Mouse (Mus musculus) spleen, embryonic (tissue): Measurements from ENCODE around the gene Rpl39l.
"Not testable (repeated sequence)": the region's sequence is repeated elsewhere in the genome, so short reads cannot be mapped to it uniquely, and the experiment has no call there.

Experiments used
- CTCF ChIA-PET: fragments of 350-600 bp; sonication (Branson Sonifier 250); formaldehyde crosslinking; loops from one replicate; lab custom pipeline; 2022; lab: Charles Lee

The Rpl39l gene

GRCm38 (mm10) chr16:10170005-10170404, at the start of gene Rpl39l:
Gene Rpl39l, plus strand, starts transcription at chr16:10170226.
- CTCF ChIA-PET = no interaction called here

DNA sequence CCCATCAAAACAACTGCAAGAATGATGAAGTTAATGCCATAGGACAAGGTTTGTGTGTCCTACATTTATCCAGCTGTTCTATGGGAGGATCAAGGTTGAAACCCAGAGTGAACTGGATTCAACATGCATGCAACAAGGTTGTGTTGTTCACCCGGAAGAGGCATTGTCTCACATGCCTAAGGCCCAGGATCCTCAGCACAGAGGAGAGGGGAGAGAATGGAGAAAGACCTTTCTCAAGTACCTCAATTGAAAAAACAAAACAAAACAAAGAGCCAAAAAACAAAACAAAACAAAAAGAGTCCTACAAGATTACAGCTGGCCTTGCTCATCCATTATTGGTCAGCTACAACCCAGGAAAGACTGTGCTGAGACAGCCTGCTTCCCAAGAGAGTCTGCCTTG, 42.4 kb upstream of the Rpl39l start:
- CTCF ChIA-PET = no interaction called here

DNA sequence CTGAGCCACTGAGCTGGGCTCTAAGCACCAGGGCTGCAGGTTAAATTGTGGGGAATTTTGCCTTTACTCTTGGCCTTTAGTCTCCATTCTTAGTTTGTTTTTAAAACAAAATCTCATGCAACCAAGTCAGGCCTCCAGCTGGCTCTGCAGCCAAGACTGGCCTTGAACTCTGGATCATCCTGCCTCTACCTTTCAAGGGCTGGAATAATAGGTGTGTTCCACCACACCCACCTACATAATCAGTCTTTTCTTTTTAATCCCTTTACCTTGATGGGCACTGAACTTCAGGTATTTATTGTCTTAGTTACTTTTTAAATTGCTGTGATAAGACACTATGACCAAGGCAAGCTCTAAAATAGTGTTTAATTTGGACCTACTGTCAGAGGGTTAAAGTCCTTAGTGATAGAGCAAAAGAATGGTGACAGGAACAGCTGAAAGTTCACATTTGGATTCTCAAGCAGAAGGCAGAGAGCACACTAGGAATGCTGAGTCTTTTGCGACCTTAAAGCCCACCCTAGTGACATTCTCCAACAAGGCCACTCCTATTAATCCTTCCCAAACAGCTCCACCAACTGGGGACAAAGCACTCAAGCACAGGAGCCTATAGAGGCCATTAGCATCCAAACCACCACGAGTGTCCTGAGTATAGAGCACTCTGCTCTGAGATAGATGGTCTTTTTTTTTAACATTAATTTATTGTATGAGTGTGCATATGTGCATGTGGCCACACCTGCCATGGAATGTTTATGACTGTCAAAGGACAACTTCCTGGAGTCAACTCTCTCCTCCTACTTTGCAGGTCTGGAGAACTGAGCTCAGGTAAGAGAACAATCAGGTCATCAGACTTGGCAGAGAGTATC, 40.7 kb upstream of the Rpl39l start:
- CTCF ChIA-PET = no interaction called here

- CTCF ChIA-PET = no interaction called here
These were observed 26.9 kb upstream of the Rpl39l start for GRCm38 (mm10) chr16:10143166-10143565.

DNA sequence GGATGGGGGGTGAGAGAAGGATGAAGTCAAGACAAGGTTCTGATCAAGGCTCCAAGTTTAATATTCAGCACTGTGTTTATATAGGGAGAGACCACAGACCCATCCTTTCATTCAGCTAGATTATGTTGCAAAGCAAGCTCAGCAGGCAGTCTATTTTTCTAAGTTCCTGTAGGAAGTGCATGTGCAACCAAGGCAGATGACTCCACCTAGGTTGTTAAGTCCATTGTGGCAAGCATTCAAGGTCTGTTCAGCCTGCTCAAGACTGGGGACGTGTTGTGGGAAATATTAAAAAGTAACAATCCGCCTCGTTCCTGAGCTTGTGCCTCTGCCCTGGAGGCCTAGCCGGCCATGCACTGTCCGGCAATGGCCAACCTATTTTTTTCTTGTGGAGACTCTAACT, 22.6 kb upstream of the Rpl39l start:
- CTCF ChIA-PET = no interaction called here

- CTCF ChIA-PET = no interaction called here
These were observed 712 bp upstream of the Rpl39l start for GRCm38 (mm10) chr16:10169123-10169905.

GRCm38 (mm10) chr16:10171276-10171675, 1.2 kb downstream of the Rpl39l start:
- CTCF ChIA-PET = no interaction called here

DNA sequence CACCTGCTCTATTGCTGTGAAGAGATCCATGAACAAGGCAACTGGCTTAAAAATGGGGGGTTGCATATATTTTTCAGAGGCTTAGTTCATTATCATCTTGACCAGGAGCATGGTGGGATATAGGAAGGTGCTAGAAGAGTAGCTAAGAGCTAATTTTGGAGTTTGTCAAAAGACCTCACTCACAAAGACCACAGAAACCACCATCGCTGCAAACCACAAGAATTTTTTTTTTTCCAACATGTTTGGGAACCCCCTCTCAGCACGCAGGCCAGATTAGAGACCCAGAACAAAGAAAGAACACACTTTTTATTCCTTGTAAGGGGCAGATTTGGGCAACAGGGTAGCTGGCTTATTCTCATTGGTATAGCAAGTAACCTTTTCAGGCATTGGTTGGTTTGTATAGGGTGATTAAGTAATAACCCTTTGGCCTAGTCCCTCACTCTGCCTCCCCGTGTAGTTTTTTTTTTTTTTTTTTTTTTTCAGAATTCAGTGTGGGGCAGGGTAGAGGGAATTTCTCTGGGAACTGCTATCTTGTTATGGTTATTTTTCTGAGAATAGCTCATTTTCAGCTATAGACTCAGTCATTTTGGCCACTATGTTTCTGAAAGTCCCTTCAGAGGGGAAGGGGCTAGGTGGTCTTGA, 2.3 kb downstream of the Rpl39l start:
- CTCF ChIA-PET = no interaction called here

- CTCF ChIA-PET = not testable (repeated sequence)
These were observed 17.4 kb downstream of the Rpl39l start for GRCm38 (mm10) chr16:10187461-10187860.

DNA sequence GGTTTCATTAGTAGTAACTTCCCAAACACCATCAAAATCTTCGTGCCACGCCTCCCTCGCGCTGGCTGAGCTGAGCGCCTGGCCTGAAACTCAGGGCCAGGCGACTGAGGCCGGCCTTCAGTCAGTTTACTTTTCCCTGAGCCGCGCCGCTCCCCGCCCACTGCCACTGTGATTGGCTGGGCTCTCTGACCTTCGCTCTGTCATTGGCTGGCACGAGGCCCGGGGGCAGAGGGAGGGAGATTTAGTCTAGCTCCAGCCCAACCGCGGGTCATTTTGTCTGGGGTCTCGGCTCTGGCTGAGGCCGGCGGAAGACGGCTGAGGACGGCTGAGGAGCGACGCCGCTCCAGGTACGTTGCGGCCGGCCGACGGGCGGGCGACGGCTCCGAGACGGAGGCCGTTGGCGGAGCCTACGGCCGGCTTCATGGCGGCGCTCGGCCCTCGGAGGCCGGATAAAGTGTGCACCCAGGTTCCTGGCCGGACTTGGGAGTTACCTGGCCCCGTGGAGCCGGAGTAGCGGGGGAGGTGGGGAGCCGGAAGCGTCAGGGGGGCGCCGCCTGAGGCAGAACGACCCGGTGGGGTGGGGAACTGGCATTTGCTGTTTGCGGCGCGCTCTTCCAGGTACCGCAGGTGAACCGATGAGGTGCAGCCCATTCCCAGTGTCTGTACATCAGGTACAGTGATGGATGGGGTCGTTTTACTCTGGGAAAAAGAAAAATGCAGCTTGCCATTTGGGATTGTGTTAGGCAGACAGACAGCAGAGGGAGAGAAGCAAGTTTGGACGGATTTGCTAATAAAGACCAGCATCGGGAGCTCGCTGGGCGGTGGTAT, 22.9 kb downstream of the Rpl39l start, which contains the start of gene Atf7ip2:
Atf7ip2 (plus strand) TSS at position 34 of the 828 bp plus-strand sequence.
- CTCF ChIA-PET = no interaction called here

DNA sequence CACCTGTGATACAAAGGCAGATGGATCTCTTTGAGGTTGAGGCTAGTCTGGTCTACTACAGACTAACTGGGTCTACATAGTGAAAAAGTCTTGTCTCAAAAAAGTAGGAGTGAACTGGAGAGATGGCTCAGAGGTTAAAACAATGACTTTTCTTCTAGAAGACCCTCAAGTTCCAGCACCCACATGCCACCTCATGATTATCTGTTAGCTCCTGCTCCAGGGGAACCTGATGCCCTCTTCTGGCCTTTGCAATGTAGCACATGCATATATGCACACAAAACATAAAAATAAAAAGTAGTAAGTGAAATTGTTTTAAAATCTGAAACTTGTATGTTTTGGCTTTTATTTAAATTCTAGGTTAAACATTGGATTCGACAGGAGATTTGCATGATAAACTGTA, 38.8 kb downstream of the Rpl39l start:
- CTCF ChIA-PET = no interaction called here

- CTCF ChIA-PET = not testable (repeated sequence)
These were observed 46.3 kb downstream of the Rpl39l start for GRCm38 (mm10) chr16:10216366-10216765.

DNA sequence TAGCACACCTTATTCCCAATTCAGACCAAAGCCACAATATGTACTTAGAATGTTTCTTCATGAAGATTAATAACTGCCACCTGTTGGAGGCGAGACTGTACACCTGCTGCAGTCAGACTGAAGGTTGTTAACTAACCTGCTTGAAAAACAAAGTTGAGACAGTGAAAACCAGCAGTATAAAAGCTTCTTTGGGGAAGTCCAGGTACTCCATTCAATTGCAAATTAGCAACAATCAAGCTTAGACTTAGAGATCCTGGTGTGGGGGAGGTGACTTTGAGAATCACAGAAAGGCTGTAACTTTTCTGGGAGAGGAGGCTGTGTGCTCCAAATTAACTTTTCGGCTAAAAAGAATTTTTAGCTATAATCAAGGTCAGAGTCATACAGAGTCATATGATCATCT, 47.0 kb downstream of the Rpl39l start:
- CTCF ChIA-PET = not testable (repeated sequence)
